Mouse (Mus musculus): Measurements from ENCODE around the gene Slc35d2.

DNA sequence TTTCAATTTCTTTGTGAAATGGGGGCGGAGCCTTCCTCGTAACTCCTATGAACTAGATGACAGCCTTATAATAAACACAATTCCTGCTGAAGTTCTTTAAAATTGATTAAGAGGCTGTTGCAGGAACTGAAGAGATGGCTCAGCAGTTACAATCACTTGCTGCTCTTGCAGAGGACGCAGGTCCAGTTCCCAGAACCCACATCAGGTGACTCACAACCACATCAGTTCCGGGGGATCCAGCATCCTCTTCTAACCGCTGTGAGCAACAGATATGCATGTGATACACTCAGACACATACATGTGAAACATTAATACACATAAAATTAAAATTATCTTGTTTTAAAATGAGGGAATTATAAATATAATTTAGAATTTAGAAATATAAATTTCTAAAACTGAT, 51.6 kb downstream of the Slc35d2 start:
- TF ChIP-seq POLR2A (IDR thresholded peaks at IDR 0.05; ENCODE audit: borderline replicate concordance, extremely low read depth, insufficient read depth, insufficient read length, poor library complexity, severe bottlenecking) (no peak), CTCF (IDR thresholded peaks at IDR 0.05; ENCODE audit: borderline replicate concordance, extremely low read depth, insufficient read depth, insufficient read length) (no peak)

All from brain, embryonic 14.5 days (tissue).